Mouse (Mus musculus) kidney, adult 2 months (tissue): Measurements from ENCODE around the gene Gjd2.

Experiments used
- CTCF ChIP-seq: fragments of 200-500 bp; conservative IDR thresholded peaks from 2 replicates; pipeline ENCODE4 v1.5.1; 2011; ENCODE audit warnings: low read depth, mild to moderate bottlenecking, control low read depth, low read length, moderate library complexity, mixed read lengths; ENCODE audit not compliant: insufficient read depth, insufficient read length
- POLR2A ChIP-seq: fragments of 200-500 bp; IDR thresholded peaks from one replicate; pipeline ENCODE4 v1.6.1; 2011; ENCODE audit warnings: low read depth, low read length, control low read depth

DNA sequence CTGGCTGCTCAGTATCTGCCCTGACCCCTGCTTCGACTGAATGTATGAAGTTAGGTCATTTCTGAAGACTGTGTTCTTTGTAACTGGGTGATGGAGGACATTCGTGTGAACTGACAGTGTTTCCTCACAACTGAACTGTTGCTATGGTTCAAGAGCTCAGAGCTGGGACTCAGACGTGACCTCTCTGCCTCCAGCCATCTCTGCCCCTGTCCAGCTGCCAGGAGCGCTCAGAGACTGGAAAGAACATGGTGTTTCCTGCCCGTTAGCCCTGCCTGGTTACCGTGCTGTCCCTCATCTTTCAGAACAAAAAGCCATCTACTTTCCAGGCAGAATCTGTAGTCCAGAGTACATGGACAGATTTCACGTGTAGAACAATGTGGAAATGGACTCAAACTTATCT is 39.5 kb downstream of the Gjd2 start:
- TF ChIP-seq POLR2A, result no peak
- no peak for TF ChIP-seq CTCF
